ENCODE assay signal across 13 mouse cellular contexts in genomic region chr4:47881560-47881959, GRCm38 (mm10).
DNase-seq lines count a peak whose midpoint lies in the region; ATAC-seq lines count a peak whose summit lies in the region.
"Had no signal": no experiment of that assay in that cellular context is flagged by ENCODE, and none has a peak within 500 bp of the region (broad histone marks: within the 10 kb centered on the region; RNA-seq: fewer than 3 reads in every experiment).

No protein-coding gene starts in this region.

- no peak overlapping the region for H3K27ac ChIP-seq in kidney, embryonic 16.5 days (ENCODE audit: low read length)
- H3K27ac ChIP-seq: embryonic facial prominence, embryonic 12.5 days had no signal

- no peak for DNase-seq in cerebellum, postnatal 4 days (ENCODE audit: low spot score in 2 of 2)
- DNase-seq in right cerebral cortex, adult 18-20 months = peak; percentile 58
- DNase-seq in right cerebral cortex, postnatal 4 days = no peak
- peak; percentile 55 to 64 for DNase-seq in layer of hippocampus, postnatal 36 days
- DNase-seq in testis, postnatal 10 days (ENCODE audit: low spot score) = no peak
- no peak for DNase-seq in kidney, adult 18-20 months
- DNase-seq: adrenal gland, adult 8-10 months; gastrocnemius, postnatal 36 days; spleen, adult 18-20 months had no signal

- H3K4me3 ChIP-seq in kidney, embryonic 16.5 days (ENCODE audit: low read length) = no peak overlapping the region
- H3K4me3 ChIP-seq: embryonic facial prominence, embryonic 12.5 days had no signal

- H3K9me3 ChIP-seq in kidney, embryonic 16.5 days (ENCODE audit: low read length) = no peaks in the 10 kb centered on the region
- H3K9me3 ChIP-seq: embryonic facial prominence, embryonic 12.5 days; G1E had no signal

- H3K36me3 ChIP-seq in kidney, embryonic 16.5 days (ENCODE audit: insufficient read depth, low read length) = no peaks in the 10 kb centered on the region
- H3K36me3 ChIP-seq: embryonic facial prominence, embryonic 12.5 days; G1E had no signal

- H3K4me1 ChIP-seq in kidney, embryonic 16.5 days (ENCODE audit: insufficient read depth, low read length) = no peaks in the 10 kb centered on the region
- H3K4me1 ChIP-seq: embryonic facial prominence, embryonic 12.5 days had no signal

- no peaks in the 10 kb centered on the region for H3K27me3 ChIP-seq in kidney, embryonic 16.5 days (ENCODE audit: insufficient read depth, low read length)
- H3K27me3 ChIP-seq: embryonic facial prominence, embryonic 12.5 days had no signal

- H3K9ac ChIP-seq in kidney, embryonic 16.5 days (replicated peaks; ENCODE audit: low read length) = no peak overlapping the region
- H3K9ac ChIP-seq: embryonic facial prominence, embryonic 12.5 days had no signal

- ATAC-seq in cerebellum, adult (ENCODE audit: insufficient number of reproducible peaks, low FRiP score, low TSS enrichment) = peak; percentile 90
- ATAC-seq in kidney, embryonic 16.5 days (ENCODE audit: low FRiP score, low TSS enrichment) = no peak

- no peak overlapping the region for H3K4me2 ChIP-seq in kidney, embryonic 16.5 days (replicated peaks; ENCODE audit: low read depth, low read length)
- H3K4me2 ChIP-seq: embryonic facial prominence, embryonic 12.5 days had no signal

- WGBS in kidney, embryonic 16.5 days = 72% methylated on average over 9 of the region's 9 CpGs

Comparison
In these comparisons a context has a peak if more than half of its experiments do, and no peak if none do; other contexts are left out.
1. DNase-seq: peak in right cerebral cortex, adult 18-20 months (single experiment) and layer of hippocampus, postnatal 36 days (2 of 2); none in cerebellum, postnatal 4 days (0 of 2), right cerebral cortex, postnatal 4 days (single experiment), testis, postnatal 10 days (single experiment) and kidney, adult 18-20 months (single experiment).